Mouse (Mus musculus): Measurements from ENCODE around the gene Tbc1d2.

DNA sequence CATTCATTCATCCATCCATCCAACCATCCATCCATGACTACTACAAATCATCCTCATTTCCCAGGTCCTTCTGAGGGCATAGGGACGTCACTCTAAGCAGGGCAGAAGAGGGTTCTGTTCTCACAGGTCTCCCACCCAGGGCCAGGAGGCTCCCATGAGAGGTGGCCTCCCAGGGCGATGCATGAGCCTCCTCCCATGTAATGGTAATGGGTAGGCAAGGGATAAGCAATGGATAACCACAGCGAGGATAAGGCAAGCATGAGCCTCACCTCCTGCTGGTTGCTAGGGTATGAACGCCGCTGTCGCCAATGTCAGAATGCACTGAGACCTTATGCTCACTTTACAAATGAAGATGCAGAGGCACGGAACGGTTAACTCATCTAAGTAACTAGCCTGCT is 40.0 kb upstream of the Tbc1d2 start:
- no peak for TF ChIP-seq POLR2A (IDR thresholded peaks at IDR 0.05; ENCODE audit: low read depth, low read length)
- TF ChIP-seq CTCF (conservative IDR thresholded peaks at IDR 0.05; ENCODE audit: insufficient read depth, insufficient read length, low read depth, low read length): no peak
